Mouse (Mus musculus) layer of hippocampus, postnatal 25 days (tissue): Measurements from ENCODE around the gene Ern1. TPM values are rescaled to one million over a fixed set of nuclear protein-coding genes. Genes with fewer than 3 reads are reported as not detected.
"Not testable (repeated sequence)": the region's sequence is repeated elsewhere in the genome, so short reads cannot be mapped to it uniquely, and the experiment has no call there.

Experiments used
- DNase-seq, 2 experiments: peaks; one replicate each; pipeline ENCODE4 v3.0.0; 2022; ENCODE audit warnings: mixed read lengths in 2 of 2, low spot score in 1 of 2; ENCODE audit errors: extremely low spot score in 1 of 2
- total RNA-seq, 2 experiments: library from RNA; stranded (reverse); gene quantifications; 2 replicates each; pipeline ENCODE4 v1.2.3; 2021

The Ern1 gene
- total RNA-seq, 2 experiments from 2014 or later = 8.9 TPM

DNA sequence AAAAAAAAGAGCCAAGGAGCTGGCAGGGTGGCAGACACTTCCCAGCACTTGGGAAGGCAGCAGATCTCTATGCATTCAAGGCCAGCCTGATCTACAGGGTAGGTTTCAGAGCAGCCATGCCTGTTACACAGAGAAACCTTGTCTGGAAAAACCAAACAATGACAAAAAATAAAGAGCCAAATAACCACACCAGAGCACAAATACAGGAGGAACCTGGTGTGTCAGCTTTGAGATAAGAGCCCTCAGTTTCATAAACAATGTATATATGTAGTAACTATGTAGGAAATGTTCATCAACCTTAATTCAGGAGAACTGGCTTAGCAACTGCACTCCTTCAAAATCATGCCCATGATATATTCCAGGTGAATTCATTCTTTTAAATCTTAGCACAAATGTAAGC lies 16.5 kb upstream of the Ern1 start:
- no peak for DNase-seq

DNA sequence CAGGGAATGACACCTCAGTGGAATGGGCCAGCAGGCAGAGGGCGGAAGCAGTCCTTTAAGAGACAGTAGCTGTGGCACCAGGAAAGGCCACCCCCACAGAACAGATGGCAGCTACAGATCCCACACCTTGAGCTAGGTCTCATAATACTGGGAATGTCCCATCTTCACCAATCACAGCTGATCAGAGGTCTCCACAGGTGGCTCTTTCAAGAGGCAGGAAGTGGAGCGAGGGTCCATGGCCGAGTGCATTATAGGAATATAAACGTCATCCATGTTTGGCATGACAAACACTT lies 15.7 kb upstream of the Ern1 start:
- no peak for DNase-seq

DNA sequence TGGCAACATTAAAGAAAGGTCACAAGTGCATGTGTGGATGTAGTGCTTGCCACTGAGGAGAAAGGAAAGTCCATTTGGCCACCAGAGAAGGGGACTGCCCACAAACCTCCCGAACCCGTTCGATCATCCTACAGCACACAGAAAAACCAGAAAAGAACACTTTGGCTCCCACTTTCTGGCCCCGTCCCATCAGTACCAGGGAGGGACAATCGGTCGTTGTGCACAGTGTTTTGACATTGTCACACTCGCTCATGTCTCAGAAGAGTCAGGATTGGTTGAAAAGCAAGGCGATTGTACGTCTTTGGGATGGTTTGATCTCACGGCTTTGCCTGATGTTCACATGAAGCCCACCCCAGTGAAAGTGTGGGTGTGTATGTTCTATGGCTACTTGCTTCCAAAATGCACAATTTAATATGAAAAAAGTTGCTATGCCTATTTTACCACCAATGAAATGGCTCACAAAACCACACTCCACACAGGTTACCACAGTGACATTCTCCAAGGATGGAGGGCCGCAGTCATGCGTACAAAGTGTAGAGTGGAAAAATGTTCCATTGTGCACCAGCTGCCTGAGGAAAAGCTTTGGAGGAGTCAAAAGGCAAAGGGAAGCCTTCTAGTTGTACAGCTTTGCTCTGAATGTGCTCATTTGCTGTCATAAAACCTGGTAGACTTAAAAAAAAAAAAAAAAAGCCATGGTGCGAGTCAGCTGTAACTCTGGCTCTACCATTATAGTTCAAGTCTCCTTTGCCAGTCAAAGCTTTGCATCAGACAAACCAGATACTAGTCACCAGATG lies 15.2 kb upstream of the Ern1 start:
- no peak for DNase-seq

DNA sequence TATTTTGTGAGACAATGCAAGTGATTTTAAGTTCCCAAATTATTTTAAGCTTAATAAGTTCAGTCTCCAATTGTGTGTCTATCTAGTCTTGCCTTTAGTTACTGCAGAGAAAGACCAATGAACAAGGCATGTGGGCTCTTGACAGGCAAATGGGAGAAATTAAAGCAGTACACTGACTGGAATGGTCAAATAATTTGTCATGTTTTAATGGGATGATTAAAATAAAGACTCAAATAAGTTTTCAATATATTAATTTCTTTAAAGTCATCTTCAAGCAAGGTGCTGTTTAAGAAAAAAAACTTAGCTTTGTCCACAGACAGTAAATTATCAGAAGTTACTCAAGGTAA lies 14.5 kb upstream of the Ern1 start:
- DNase-seq = no peak

DNA sequence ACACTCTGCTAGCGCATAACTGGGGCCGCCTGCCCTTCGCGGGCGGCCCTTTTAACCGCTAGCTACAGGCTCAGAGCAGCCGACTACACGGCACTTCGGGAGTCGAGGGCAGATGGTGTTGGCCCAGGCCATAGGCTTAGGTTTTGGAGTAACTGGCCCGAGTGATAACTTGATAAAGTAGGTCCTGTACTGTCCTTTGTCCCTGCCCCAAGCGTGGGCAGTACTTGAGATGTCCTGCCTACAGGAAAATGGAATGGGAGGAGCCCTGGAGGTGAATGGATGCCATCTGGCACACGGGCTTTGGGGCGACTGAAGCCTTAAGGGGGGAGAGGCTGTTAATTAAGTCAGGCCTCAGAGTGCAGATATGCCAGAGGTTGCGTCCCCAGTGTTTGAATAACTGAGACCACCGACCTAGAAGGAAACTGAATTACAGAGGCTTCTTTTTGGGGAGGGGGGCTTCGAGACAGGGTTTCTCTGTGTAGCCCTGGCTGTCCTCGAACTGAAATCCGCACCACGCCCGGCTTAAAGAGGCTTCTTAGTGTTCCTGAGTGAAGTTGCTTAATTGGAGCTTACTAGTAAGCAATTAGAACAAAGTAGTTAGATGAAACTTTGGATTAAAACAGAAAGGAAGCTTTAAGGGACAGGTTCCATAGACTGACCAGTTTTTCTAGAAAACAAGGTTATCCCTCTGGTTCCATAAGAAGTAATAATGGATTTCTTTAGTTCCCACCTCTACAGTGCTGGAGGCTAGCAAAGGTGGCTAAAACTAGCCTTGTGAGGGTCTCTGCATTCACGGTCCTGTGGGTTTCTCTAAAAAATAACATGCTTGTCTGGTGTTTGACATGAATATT lies 13.9 kb upstream of the Ern1 start:
- DNase-seq = peak; percentile 36

DNA sequence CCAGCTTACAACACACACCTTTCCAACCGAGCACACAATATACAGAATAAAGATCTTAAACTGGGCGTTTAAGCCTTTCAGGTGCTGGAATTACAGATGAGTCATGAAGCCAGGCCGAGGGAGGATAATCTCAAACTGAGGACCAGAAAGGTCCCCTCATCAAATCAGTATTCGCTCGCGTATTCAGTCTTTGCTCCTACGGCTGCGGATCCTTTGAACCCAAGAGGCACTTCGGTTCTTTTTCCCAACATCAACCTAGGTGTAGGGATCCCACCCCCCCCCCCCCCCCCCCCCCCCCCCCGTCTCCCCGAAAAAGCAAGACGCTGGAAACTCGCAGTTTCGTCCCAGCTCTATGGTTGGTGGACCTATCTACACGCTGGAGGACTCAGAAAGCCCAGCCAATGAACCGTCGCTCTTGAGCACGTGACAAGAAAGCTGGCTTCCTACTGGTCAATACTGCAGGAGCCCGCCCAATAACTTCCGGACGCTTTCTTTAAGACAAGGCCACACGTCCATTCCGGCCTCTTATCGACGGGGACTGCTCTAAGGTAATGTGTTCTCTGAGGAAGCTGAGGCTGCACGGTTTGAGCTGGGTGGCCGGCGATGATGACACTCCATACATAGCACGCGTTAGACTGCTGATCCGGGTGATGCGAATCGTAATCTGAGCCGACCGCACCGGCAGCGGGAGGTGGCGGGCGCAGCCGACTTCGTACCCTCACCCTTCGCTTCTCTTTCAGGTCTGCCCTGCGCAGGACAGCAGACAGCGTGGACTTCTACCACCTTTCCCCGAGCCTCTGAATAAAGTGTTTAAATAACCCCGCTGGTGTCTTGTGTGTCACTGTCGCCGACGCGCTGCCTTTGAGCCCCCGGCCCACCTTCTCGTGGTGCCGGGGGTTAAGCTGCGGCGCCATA lies 13.0 kb upstream of the Ern1 start:
- DNase-seq = peak; percentile 69 to 81

DNA sequence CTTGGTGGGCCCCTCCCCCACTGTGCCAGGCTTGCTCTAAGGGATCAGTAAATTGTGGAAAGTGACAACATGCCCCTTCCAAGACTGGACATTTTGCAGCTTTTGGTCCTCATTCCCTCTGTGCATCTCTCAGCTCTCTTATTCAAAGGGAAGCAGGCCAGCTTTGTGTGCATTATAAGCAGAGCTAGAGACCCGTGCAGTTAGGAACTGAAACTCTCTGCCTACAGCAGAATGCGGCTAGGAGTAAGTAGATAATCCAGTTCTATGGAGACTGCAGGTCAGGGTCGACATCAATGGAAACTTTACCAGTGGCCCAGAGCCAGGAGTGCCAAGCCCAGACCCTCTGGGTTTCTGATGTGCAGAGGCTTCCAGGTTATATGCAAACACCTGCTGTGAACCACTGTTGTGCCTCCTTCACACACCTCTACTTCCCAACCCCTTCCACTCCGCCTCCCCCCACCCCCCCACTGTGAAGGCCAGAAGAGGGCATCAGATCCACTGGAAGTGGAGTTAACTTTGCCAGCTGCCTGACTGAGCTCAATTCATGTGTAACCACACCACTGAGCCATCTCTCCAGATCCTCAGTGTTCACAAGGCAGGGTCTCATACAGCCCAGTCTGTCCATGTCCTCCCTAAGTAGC lies 11.2 kb upstream of the Ern1 start:
- no peak for DNase-seq

DNA sequence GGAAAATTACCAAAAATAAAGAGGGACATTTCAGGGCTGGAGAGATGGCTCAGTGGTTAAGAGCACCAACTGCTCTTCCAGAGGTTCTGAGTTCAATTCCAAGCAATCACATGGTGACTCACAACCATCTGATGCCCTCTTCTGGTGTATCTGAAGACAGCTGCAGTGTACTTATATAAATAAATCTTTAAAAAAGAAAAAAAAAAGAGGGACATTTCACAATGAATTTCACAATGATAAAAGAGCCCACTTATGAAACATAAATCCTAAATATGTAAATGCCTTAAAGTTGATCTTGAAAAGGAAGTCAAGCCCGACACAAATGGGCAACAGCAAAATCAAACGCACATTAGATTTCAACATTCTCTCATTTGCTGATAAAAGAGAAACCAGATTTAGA lies 10.3 kb upstream of the Ern1 start:
- DNase-seq = no peak

DNA sequence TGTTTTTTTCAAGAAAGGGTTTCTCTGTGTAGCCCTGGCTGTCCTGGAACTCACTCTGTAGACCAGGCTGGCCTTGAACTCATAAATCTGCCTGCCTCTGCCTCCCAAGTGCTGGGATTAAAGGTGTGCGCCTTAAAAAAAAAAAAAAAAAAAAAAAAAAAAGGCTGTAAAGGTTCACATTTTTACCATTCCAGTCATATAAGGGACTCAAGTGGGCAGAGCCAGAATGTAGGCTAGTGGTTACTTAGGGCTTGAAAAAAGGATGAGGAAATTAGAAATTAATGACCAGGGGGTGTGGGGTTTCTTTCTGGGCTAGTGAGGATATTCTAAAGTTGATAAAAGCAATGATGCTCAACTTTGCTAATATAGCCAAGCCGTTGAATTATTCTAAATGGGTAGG lies 9.4 kb upstream of the Ern1 start:
- not testable (repeated sequence) for DNase-seq

DNA sequence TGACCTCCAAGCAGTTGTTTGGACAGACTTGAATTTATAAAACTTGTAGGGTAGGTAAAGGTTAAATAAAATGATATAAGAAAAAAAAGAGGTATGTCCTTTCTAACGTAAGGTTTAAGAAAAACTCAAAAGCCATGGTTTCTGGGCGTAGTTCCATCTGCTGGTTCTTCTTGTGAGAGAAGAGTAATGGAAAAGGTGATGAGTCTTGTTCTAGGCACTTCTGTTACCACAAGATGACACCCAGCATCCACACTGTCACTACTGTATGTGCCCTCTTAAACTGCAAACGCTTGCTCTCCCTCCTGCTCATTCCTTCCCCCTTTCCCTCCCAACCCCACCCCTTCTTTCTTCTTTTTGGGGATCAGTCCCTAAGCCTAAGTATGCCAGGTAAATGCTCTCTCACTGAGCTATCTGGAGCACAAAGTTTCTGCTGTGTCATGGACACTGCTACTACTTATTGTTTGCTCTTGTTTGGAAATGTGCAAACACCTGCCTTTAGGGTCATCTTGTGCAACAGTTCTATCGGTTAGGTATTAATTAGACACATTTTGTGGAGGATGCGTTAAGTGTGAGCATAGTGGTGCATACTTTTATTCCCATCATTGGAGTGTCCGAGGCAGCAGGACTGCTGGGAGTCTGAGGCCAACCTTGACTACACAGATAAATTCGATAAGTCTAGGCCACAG lies 5.5 kb upstream of the Ern1 start:
- DNase-seq = no peak

DNA sequence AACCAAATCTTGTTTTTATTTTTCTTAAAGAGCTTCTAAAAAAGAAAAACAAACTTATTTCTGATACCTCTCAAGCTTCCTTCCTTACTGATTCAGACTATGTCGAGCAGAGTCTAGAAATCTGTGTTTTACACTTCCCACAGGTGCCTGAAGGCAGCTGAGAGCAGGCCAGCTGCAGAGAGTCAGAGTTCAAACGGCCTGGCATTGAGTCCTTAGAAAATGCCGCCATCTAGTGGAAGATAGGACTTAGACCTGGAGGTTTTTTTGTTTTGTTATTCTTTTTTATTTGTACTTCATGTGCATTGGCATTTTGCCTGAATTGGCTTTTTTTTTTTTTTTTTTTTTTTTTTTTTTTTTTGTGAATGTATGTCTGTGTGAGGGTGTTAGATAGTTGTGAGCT lies 3.7 kb upstream of the Ern1 start:
- no peak for DNase-seq

DNA sequence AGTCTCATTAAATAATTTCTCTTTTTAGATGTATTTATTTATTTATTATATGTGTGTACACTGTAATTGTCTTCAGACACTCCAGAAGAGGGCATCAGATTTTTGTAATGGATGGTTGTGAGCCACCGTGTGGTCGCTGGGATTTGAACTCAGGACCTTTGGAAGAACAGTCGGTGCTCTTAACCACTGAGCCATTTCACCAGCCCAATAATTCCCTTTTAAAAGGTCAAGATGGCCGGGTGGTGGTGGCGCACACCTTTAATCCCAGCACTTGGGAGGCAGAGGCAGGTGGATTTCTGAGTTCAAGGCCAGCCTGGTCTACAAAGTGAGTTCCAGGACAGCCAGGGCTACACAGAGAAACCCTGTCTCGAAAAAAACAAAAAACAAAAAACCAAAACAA lies 2.9 kb upstream of the Ern1 start:
- not testable (repeated sequence) for DNase-seq

DNA sequence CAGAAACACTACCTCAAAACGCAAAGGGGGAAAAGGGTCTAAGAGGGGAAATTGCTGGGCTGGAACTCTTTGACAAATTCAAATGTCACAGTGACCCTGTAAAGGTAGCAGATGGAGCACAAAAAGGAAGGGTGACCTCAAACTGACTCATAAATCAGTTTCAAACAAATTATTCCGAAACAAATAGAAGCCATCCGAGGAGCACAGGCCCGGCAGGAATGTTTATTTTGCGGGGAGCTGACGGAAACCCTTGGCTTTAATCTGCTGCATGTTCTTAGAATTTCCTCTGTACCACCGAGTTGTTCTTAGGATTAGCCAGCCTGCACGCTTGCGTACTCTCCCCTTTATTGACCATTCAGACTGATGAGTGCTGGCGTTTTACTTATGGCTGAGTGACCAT lies 2.4 kb upstream of the Ern1 start:
- no peak for DNase-seq

DNA sequence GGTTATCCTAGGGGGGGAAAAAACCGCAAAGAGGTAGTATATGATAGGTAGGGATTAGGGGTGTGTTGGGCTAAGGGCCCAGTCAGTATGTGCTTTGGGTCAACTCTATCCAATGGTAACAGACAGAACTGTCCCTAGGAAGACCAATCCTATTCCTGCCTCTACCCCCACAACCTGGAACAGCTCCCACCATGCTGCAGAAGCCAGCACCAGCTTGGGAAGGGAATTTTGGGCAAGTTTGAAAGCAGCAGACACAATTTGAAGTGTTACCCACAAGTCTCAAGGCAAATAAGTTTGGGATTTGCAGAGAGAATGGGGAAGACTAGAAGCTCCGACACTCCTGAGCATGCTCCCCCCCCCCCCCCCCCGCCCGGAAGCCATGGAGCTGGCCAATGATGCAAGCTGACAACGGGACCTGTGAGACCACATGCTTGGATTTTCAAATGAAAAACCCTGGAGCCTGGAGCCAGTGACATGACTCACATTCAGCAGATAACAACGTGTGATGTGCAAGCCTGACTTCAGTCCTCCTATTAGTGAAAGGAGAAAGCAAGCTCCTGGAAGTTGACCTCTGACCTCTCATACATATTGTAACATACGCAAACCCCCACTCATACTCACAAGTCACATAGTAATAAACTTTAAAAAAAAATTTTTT lies 1.5 kb upstream of the Ern1 start:
- no peak for DNase-seq

DNA sequence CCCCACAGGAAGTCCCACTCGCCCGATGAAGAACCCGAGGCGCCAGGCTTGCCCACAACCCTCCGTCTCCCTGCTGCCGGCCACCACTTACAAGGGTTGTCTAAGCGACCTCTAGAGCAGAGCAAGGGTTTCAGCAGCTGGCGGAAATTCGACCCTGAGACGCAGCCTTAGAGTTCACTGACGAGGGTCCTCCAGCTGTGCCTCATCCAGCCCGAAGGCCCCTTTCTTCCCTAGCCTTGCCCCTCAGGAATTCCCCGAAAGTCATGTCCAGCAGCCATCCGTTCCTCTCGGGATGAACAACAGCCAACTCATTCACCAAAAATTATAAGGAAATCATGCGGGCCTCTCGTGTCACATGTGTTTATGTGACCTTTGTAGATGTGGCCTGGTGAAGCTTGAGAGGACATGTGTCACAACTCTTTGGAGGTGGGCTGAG lies 492 bp upstream of the Ern1 start:
- DNase-seq = peak in 1 of 2 experiments; percentile 18

DNA sequence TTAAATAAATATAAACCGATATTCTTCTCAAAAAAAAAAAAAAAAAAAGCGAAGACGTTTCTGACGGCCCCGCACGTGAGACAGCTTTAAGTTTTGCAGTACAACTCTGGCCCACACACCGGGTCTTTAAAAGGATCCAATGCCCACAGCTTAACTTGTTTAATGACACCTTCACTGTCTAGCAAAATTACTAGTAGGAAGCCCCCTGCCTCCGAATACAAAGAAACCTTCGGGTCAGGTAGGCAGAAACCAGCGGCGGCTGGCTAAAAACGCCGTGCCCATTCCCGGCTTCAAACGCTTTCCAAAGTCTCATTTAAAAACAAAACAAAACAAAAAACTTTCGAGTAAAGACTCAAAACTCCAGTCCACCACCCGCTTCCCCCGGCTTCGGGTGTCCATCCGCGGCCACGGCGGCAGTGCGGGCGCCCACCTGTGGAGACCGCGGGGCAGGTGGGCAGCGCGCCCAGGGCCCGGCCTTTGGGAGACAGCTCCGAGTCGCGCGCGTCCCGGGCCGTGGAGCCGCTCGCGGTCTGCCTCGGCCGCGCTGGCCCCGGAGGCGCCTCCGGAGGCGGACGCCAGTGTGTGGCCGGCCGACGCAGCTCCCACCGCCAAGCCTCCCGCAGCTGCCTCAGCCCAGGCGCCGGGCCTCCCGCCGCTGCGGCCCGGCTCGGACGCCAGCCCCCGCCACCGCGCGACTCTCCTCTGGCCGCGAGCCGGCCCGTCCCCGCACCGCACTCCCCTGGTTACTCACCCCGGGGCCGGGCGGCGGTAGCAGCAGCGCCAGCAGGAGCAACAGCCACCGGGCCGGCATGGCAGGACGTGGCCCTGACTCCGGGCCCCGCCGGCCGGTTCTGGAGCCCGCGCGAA lies 553 bp downstream of the Ern1 start:
- no peak for DNase-seq

DNA sequence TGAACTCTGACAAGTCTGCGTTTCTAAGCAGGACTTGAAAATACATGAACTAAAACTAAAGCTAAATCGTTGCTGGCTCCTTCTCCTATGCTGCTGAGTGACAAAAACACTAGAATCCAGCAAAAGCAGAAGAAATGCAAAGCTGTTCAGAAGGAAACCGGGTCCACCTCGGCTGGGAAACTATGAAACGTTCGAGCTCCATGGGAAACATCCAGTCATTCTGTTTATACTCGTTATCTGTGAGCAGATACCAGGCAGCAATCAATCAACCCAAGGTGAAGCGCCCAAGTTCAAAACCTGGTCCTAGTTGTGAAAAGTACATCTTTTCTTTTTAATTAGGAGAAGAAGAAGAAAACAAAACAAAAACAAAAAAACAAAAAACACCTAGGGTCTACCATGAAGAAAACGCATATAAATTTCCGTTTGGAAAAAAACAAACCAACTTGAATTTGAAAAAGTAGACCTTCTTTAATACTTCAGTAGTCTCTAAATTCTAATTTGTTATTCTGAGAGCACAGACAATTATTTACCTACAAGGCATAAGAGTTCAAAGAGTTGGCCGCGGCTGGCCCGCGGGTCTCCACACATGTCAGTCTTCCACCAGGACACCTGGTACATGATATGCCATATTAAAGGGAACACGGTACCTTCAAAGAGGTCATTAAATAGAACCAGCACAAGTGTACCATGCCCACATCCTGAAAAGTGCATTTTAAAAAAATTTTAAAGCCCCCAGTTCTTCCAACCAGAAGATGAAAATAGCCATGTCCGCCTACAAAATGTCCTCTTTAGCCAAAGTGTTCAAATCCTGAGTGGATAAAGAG lies 1.4 kb downstream of the Ern1 start:
- no peak for DNase-seq

DNA sequence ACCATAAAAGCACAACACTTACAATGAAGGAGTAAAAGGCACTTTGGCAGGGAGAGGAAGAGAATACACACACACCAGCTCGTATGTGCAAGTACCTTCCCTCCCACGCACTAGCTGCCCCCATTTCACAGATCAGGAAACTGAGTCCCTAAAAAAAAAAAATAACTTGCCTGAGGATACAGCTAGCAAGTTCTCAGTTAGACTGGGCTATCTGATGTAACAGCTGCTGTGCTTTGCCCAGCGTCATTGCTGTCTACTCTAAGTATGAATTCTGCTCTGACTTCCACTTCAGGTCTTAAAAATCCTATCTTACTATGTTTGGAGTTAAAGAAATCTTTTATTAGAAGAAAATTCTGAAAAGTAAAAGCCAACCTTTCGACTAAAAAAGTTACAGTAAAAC lies 2.0 kb downstream of the Ern1 start:
- DNase-seq = no peak
